Mouse (Mus musculus) brown adipose tissue, adult 24 weeks (tissue): ENCODE data around the gene Lexm. TPM values are rescaled to one million over a fixed set of nuclear protein-coding genes. Genes with fewer than 3 reads are reported as not detected.

ENCODE experiments used
- H3K27ac ChIP-seq: fragments of 200-500 bp; replicated peaks from 2 replicates; pipeline ENCODE4 v1.5.1; 2012; ENCODE audit warnings: low read depth, mild to moderate bottlenecking, low read length
- H3K4me1 ChIP-seq: fragments of 200-500 bp; 2 replicates; pipeline ENCODE4 v1.6.1; 2012; ENCODE audit warnings: low read length, mixed read lengths; ENCODE audit not compliant: control insufficient read depth, insufficient read depth, insufficient read length
- H3K4me3 ChIP-seq: fragments of 200-500 bp; 2 replicates; pipeline ENCODE4 v1.5.1; 2012; ENCODE audit warnings: low read depth, mild to moderate bottlenecking, low read length, moderate library complexity; ENCODE audit not compliant: insufficient read depth
- polyA plus RNA-seq: library from polyadenylated mRNA; stranded (reverse); fragments of >200 nt; gene quantifications from 2 replicates; pipeline ENCODE4 v1.2.4, GENCODE M21; 2012; ENCODE audit not compliant: missing spikeins, insufficient read depth, insufficient read length

The Lexm gene
- polyA plus RNA-seq, 1 experiment = not detected

GRCm38 (mm10) chr4:106550516-106551166 is 66.4 kb downstream of the Lexm start:
- Histone ChIP-seq H3K4me3 (no peak overlapping the region), H3K27ac (no peak overlapping the region), H3K4me1 (no peaks in the 10 kb centered on the region)

GRCm38 (mm10) chr4:106548113-106548512 is 68.9 kb downstream of the Lexm start:
- Histone ChIP-seq H3K27ac (no peak overlapping the region), H3K4me1 (no peaks in the 10 kb centered on the region), H3K4me3 (no peak overlapping the region)

GRCm38 (mm10) chr4:106546896-106547295 is 70.1 kb downstream of the Lexm start:
- Histone ChIP-seq H3K27ac (no peak overlapping the region), H3K4me1 (no peaks in the 10 kb centered on the region), H3K4me3 (no peak overlapping the region)

GRCm38 (mm10) chr4:106545817-106546373 is 71.1 kb downstream of the Lexm start:
- Histone ChIP-seq H3K4me1 (no peaks in the 10 kb centered on the region), H3K4me3 (no peak overlapping the region), H3K27ac (no peak overlapping the region)

GRCm38 (mm10) chr4:106542211-106542610 is 74.8 kb downstream of the Lexm start:
- Histone ChIP-seq H3K4me1 (no peaks in the 10 kb centered on the region), H3K4me3 (no peak overlapping the region), H3K27ac (no peak overlapping the region)

- no peaks in the 10 kb centered on the region for H3K4me1 ChIP-seq
- no peak overlapping the region for H3K4me3 ChIP-seq
- no peak overlapping the region for H3K27ac ChIP-seq
These were observed 75.5 kb downstream of the Lexm start for GRCm38 (mm10) chr4:106541491-106541890.

Other genes starting within 250 kb of the Lexm start
- not detected in 2 replicates for gene Pcsk9, start 152.9 kb downstream of the Lexm start, polyA plus RNA-seq
- not detected in 2 replicates for gene Bsnd, start 125.0 kb downstream of the Lexm start, polyA plus RNA-seq
- 9.0 and 24.0 TPM in 2 replicates for gene Dhcr24, start 56.2 kb downstream of the Lexm start, polyA plus RNA-seq
- not detected in 2 replicates for gene Ttc22, start 5.2 kb upstream of the Lexm start, polyA plus RNA-seq
- 4.9 and 5.8 TPM in 2 replicates for gene Pars2, start 33.8 kb upstream of the Lexm start, polyA plus RNA-seq
- 15.9 and 18.4 TPM in 2 replicates for gene Ttc4, start 61.7 kb upstream of the Lexm start, polyA plus RNA-seq
- gene Mroh7, start 113.7 kb upstream of the Lexm start, polyA plus RNA-seq = not detected in 2 replicates
- gene Fam151a, start 116.6 kb upstream of the Lexm start, polyA plus RNA-seq = not detected in 2 replicates
- gene Acot11, start 187.8 kb upstream of the Lexm start, polyA plus RNA-seq = 278 and 386 TPM in 2 replicates